Mouse (Mus musculus): ENCODE measurements around the gene Tnip3.

- TF ChIP-seq CTCF (IDR thresholded peaks at IDR 0.05; ENCODE audit: low read depth): no peak
- no peak for TF ChIP-seq EP300 (optimal IDR thresholded peaks at IDR 0.05)
Measured at GRCm38 (mm10) chr6:65642431-65642830, 117.3 kb downstream of the Tnip3 start.

Measured in stomach, postnatal 0 days (tissue).